Mouse (Mus musculus) T-helper 17 cell (primary cell): ENCODE measurements at regions not wholly inside any gene's neighbourhood (a gene's known extent, or its start where the extent isn't known, plus 50 kb on each side); places are given as distances from the start of the nearest gene placed in this dataset.

Source experiments
- in situ Hi-C, 2 experiments: fragments of 300-600 bp; cut with MboI, MseI; formaldehyde crosslinking; loops; 1 replicate in 1 of 2; 2 replicates in 1 of 2; pipeline ENCODE4 v1.15.1; 2025; ENCODE audit warnings: high pct_unique_total_duplicates in 2 of 2

DNA sequence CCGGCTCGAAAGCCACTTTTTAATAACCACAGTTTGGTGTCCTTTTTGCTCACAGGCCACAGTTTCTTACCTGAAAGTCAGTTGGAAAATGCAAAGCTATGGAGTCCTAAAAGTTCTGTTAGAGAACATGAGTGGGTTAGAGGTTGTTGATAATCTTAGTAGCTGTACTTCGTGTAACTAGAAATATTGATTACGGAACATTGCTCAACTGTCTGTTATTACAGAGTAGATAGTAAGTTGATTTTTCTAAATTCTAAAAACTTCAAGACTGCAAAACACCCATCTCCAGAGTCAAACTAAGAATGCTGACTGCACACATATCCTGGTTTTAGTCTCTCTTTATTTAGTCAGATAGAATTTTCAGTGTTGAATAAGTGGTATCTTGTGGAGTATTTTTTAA lies 111.0 kb downstream of the Slc38a4 start:
- in situ Hi-C loops, result loop anchor here (5.0 to 25.0 kb wide), 3 partner anchors 222 to 417 kb away; no protein-coding TSS in a partner anchor

DNA sequence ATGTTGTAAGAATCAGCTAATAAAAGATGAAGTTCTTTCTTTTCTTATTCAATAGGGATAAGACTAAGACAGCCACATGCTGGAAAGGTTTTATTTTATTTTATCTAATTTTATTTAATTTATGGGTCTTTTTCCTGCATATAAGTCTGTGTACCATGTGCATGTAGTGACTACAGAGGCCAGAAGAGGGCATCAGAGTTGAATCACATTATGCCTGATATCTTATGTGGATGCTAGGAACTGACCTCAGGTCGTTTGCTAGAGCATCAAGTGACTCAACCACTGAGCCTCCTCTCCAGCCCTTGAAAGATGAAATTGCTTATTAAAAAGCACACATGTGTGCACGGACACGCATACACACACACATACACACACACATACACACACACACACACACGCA lies 113.1 kb downstream of the Slc38a4 start:
- in situ Hi-C loops, result loop anchor here in 1 of 2 experiments (25.0 kb wide), 1 partner anchor 405 kb away; no protein-coding TSS in a partner anchor

DNA sequence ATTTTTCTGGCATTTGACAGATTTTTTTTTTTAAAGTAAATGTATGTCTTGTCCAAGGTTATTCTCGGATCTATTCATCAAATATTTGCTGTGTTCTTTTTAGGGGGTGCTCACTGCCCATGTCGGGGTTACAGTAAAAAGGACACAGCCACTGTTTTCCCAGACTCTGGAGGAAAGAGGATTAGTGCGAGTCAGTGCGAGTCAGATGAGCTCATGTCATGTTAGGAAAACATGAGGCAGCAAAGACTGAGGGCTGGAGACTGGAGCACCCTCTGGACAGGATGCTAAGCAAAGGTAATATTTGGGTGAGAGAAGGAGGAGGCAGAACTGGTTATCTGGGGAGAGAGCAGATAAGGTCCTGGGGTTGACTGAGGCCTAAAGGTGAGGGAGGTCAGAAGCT lies 117.3 kb downstream of the Slc38a4 start:
- in situ Hi-C loops, result loop anchor here in 1 of 2 experiments (25.0 kb wide), 1 partner anchor 401 kb away; no protein-coding TSS in a partner anchor

DNA sequence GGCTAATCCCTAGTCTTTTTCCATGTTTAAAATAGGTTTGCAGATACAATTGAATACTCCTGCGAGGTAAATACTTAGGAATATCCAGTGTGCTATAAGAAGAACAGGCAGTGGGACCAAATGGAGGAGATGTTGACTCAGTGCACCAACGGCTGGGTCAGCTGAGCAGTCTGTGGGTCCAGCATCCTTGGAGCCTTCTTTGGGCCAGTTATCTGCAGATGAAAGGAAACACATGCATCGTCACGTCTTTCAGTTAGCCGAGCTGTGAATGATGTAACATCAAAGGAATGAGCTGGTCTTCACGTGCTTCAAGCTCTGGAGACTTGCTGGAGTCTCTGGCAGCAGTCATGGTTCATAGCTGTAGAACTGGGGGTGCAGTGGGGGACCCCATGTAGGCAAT lies 118.1 kb downstream of the Slc38a4 start:
- in situ Hi-C loops, result loop anchor here in 1 of 2 experiments (25.0 kb wide), 1 partner anchor 400 kb away; no protein-coding TSS in a partner anchor

DNA sequence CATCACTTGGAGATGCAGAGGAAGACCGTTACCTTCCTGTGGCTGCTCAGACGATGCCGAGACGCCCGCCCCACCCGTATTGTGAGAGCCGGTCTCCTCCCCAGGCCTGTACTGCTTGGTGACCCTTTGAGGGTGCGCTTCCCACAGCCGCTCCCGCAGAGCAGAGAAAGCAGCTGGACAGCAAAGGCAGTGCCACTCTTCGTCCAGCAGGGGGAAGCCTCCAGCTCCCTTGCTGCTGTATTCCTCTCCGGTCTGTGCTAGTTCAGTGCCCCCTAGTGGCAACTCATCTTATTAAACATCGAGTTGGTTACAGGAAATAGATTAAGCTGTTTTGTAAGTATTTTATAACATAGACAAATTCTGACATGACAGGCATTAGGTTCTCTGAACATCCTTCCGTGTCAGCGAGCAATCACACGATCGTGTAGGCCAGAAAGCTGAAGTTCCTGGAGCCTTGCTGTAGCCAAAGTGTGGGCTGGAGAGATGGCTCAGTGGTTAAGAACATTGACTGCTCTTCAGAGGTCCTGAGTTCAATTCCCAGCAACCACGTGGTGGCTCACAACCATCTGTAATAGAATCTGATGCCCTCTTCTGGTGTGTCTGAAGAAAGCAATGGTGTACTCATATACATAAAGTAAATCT lies 118.9 kb downstream of the Slc38a4 start:
- in situ Hi-C loops, result loop anchor here in 1 of 2 experiments (25.0 kb wide), 1 partner anchor 400 kb away; no protein-coding TSS in a partner anchor

DNA sequence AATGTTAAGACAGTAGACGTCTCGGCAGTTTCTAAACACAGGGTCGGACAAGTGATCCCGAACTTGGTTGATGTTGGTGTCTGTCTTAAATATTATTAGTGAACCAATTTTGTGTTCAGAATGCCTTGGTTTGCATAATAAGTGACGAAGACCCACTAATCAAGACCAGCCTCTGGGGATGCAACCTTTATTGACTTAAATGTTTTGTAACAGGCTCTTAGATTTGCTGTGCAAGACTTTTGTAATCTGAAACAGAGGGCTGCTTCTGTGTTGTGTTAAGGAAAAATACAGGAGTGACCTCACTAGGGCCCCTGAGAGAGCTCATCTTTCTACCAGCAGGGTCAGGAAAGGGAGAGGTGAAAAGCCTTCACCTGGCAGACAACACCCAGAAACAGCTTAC lies 119.5 kb downstream of the Slc38a4 start:
- in situ Hi-C loops, result loop anchor here in 1 of 2 experiments (25.0 kb wide), 1 partner anchor 399 kb away; no protein-coding TSS in a partner anchor

DNA sequence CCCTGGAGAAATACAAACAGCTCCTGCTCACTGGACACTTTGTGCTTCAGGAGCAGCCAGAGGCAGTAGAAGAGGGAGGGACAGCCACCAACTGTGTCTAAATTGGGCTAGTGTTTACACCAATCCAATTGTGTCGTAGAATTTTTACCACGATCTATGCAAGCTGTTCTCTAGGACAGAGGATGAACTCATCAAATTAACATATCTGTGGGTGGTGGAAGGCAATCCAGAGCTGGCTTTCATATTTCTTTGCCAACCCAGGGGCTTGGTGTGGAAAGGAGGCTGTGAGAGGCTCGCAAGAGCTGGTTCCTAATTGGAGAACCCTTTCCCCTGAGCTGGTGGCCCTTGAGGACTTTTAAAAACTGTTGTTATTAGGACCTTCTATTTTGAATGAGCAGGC lies 122.3 kb downstream of the Slc38a4 start:
- in situ Hi-C loops, result loop anchor here in 1 of 2 experiments (25.0 kb wide), 1 partner anchor 396 kb away; no protein-coding TSS in a partner anchor

DNA sequence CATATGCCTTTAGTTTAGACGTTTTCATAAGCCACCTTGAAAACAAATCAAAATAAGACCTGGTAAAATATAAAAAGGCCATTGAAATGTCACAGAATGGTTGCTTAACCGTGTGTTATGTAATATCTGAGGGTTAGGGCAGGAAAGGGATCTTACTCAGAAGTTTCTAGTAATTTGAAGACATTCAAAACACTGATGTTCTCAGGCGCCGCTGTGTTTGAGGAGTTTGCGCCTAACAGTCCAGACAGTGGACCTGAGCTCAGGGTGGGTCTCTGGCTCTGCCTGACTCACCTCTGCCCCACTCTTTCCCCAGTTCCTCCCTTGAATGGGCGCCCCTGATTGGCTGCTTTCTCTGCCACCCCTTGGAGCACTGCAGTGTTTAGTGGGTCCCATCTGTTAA lies 125.2 kb downstream of the Slc38a4 start:
- in situ Hi-C loops, result loop anchor here in 1 of 2 experiments (25.0 kb wide), 1 partner anchor 393 kb away; no protein-coding TSS in a partner anchor

DNA sequence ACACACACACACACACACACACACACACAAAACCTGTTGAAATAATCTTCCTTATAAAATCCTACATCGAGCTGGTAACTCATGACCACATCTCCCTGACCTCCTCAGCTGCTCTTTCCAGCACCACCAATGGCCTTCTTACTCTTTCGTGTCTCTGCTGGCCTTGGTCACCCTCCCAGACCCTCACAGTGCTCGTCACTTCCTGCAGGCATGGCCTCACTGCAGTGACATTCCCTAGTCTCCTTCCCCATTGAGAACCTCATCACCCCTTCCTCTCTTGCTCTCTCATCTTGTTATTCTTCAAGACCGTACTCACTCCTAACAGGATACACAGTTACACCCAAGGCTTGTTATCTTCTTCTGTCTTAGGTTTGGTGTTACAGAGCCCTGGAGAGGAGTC lies 126.0 kb downstream of the Slc38a4 start:
- in situ Hi-C loops, result loop anchor here in 1 of 2 experiments (25.0 kb wide), 1 partner anchor 392 kb away; no protein-coding TSS in a partner anchor

DNA sequence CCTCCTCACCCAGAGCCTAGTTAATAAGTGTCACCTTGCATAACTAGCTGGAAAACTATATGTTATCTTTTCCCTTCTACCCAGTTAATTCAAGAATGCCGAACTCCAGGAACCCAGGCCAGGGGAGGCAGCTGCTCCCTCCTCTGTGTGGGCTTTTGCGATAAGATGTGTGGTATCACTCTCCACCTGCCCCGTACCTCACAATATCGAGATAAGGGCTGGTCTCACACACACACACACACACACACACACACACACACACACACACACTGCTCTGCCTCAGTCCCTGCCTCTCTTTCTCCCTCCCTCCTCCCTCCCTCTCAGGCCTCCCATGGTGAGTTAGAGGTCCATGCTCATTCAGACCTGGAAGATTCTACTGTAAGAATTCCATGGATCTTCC lies 127.1 kb downstream of the Slc38a4 start:
- in situ Hi-C loops, result loop anchor here in 1 of 2 experiments (25.0 kb wide), 1 partner anchor 391 kb away; no protein-coding TSS in a partner anchor

DNA sequence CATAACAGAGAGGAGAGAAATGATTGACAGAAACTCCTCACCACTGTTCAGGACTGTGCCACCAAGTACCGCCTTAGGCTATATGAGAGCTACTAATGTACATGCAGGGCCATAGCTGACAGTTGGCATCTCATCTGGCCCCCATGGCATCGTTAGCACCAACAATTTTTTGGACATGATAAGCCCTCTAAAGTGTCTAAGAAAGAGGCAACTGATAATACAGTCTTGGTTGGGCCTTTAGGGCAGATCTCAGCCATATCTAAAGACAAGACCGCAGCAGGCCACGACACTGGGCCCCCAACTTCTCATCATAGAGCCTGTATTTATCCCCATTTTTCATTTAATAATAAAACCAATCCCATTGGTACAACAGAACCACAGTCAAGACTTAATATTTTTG lies 128.1 kb downstream of the Slc38a4 start:
- in situ Hi-C loops, result loop anchor here in 1 of 2 experiments (25.0 kb wide), 1 partner anchor 390 kb away; no protein-coding TSS in a partner anchor

DNA sequence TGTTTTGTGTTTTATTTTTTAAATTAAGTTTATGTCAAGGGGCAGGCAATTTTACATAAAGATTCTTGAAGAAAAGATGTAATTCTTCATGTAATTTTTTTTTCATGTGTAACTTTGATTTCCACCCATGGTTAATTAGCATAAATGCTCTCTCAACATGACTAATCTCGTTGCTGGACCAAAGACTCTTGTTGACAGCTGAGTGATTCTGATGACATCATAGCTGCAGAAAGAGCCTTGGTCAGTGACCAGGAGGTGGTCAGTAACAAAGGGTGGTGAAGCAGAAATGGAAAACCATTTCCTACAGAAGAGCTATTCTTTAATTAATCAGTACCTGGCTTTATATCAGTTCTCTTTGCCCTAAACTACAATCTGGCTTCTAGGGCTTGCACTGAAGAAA lies 129.1 kb downstream of the Slc38a4 start:
- in situ Hi-C loops, result loop anchor here in 1 of 2 experiments (25.0 kb wide), 1 partner anchor 389 kb away; no protein-coding TSS in a partner anchor

DNA sequence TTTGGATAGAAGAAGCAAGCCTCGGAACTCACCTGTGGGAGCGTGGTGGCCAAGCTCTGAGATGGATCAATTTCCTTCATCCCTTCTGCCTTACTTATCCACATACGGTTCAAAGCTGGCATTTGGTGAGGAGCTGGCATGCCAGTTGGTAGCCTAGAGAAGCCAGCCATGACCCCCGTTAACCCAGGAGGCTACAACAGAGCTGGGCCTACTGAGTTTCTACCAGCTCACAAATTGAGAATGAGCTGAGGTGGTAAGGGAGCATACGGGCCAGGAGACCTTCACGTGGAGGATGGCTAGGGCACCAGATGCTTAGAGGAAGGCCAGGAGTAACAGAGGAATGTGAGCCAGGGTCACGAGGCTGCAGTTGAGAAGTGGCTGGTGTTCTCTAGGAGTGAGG lies 139.2 kb downstream of the Slc38a4 start:
- in situ Hi-C loops, result loop anchor here in 1 of 2 experiments (5.0 kb wide), 1 partner anchor 49 kb away; no protein-coding TSS in a partner anchor

DNA sequence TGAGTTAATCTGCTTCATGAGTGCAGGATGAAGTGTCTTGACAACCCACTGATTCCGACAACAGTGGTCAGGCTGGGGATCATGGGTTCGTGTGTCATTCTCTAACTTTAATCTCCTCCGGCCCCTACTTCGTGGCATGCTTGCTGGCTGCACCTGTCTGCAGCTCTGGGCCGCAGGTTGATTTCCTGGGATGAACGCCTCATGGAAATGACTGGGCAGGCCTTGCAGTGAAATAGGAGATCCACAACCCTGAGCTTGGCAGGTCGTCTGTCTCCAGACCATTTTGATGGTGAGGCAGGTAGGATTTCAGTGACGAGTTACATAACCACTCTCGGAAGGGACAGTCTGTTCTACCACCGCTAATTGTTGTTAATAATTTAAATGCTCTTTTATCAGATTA lies 140.2 kb downstream of the Slc38a4 start:
- in situ Hi-C loops, result loop anchor here in 1 of 2 experiments (5.0 kb wide), 1 partner anchor 48 kb away; no protein-coding TSS in a partner anchor

DNA sequence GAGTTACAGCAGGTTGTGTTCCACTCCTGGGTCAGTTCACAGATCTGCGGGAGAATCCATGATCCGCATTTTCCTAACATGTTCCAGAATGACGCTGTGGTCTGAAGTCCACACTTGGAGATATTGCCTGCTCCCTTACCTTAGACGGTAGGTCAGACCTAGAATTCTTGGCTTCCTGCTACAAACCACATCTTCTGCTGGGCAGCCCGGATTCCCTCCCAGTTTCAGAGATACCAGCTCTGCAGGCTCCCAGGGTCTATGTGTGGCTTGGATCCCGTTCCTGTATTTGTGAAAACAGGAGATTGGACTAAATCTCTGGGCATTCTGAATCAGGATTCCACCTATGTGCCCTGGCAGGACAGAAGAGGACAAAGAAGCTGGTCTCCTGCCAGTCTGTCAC lies 140.8 kb downstream of the Slc38a4 start:
- in situ Hi-C loops, result loop anchor here in 1 of 2 experiments (5.0 kb wide), 1 partner anchor 48 kb away; no protein-coding TSS in a partner anchor

DNA sequence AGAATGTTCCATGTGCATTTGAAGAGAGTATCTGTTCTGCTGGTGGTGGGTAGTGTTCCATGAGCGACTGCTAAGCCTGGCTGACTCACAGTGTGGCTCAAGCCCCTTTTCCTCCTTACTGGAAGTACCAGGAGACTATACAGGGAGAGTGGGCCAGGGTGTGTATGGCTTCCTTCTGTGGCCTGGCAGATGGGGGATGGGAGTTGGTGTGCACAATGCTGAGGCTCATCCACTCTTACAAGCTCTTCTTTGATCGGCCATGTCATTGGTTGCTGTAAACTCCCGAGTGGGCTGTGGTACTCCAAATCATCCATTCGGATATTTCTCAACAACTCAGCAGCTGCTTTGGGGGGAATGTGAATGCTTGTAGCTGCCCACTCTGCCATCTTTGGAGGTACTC lies 150.2 kb downstream of the Slc38a4 start:
- in situ Hi-C loops, result no loop called here

DNA sequence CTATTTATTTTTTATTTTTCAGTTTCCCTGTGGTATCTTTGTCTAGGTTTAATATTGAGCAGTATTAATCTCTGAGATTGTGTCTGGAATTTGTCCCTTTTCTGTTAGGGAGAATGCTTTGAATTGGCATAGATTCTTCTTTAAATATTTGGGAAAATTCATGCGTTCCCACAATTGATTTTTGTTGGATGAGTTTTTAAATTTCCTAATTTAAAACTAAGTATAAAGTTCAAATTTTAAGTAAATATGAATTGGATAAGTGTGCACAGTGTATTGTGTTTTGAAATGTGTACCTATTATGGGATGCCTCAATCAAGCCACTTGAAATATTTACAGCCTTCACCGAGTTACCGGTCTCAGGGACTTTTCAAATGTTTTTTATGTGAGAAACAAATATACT lies 152.3 kb downstream of the Slc38a4 start:
- in situ Hi-C loops, result no loop called here

DNA sequence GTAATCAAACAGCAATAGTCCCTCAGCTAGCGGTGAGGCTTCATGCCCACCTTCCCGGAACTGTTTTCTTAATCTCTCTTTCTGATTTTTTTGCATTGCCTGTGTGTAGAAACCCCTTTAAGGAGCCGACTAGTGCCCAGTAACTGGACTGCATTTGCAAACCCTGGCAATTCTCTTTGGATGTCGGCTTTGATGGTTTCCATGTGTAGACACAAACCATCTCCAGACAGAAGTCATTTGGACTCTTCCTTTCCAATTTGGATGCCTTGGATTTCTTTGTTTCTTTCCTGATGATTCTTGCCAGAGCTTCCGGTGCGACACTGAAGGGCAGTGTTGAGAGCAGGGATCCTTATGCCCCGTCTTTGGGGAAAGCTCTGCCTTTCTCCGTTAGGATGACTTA lies 153.0 kb downstream of the Slc38a4 start:
- in situ Hi-C loops, result no loop called here

DNA sequence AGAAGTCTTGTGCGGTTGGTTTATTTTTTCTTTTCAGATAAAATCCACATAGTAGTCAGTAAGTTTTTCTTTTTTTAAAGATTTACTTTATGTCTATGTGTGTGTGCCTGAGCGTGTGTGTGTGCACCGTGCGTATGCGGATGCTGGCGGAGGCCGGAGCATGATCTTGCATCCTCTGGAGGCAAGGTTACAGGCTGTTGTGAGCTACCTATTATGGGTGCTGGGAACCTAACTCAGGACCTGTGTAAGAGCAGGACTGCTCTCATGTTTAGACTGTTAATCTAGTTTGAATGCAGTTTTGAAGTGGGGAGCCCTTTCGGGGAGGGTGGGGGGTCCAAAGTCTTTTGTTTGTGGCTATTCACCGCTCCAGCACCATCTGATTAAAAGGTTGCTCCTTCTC lies 154.1 kb downstream of the Slc38a4 start:
- in situ Hi-C loops, result no loop called here

DNA sequence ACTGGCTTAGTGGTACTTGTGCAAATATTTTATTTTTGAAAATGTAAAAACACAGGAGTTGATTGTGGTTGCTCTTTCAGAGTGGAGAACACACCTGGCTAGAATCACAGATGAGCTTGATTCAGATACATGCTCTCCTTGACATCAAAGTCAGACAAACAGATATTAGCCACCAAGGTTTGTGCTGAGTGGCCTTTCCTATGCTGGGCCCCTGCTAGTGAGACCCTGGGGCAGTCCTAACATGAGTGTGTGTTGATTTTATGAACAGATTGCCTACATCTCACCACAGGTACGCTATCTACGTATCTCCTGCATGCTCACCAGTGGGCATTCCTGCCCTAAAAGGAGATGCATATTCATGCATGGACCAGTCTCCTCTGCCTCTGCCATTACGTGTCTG lies 157.5 kb downstream of the Slc38a4 start:
- in situ Hi-C loops, result no loop called here

DNA sequence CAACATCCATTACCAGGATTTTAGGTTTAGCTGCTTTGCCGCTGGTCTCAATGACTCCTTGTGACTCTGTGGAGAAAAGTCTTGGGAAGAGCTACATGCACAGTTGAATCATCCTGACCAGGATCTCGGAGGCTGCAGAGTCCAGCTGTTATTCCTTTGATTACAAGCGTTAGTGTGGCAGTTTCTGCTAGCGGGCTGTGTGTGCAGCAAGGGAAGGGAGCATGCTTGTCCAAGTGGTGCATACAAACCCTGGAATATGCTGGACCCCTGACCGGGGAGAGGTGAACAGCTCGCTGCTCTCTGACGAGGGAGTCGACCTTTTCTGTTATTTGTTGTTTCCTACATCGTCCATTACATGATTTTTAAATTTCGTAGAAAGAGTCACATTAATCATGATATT lies 170.9 kb downstream of the Slc38a4 start:
- in situ Hi-C loops, result no loop called here

DNA sequence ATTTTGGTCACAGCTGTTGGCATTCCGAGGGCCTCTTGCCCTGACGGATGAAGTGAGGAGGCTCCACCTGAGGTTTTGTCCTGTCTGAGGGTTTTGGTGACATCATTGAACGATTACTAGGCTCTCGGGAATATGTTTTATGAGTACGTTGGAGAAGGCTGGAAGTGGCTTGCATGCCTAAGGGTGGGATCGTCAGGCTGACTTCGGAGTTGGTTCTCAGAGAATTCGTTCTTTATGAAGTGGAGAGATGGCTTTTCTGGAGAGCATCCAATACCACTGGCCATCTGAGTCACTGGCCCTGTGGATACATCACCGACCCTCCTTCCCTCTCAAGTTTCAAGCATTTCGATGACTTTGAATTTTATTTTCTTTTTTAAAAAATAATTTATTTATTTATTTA lies 172.0 kb downstream of the Slc38a4 start:
- in situ Hi-C loops, result no loop called here

DNA sequence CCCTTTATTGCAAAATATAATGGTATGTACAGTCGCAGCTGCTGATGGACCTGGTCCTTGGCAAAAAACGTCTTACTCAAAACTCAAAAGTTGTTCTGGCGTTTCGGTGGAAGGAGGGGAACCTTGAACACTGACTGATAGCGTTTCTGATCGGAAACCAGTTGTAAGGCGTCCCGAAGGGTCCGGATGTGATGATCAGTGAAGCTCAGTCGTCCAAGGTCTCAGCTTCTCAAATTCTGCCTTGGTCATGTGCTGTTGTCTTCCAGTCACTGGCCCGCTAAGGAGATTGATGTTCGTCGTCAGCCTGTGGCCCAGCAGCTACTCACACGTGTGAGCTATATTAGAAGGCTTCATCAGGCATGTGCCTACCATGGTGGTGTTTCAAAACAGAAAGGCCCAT lies 173.5 kb downstream of the Slc38a4 start:
- in situ Hi-C loops, result no loop called here
